Mouse (Mus musculus) MEL (cell line): Measurements from ENCODE around the gene Rnd2. TPM values are rescaled to one million over a fixed set of nuclear protein-coding genes. Genes with fewer than 3 reads are reported as not detected.

Source experiments
- DNase-seq: peaks from one replicate; pipeline ENCODE4 v3.0.0; 2011; ENCODE audit warnings: low read depth, low spot score
- H3K27ac ChIP-seq: 2 replicates; pipeline ENCODE4 v1.5.1; 2012; ENCODE audit warnings: low read depth, mild to moderate bottlenecking, control low read depth, low read length, moderate library complexity; ENCODE audit not compliant: control insufficient read depth
- H3K27me3 ChIP-seq, 2 experiments: fragments of 150-350 bp in 1 of 2; sonication (generic) in 1 of 2; 2 replicates each; pipeline ENCODE4 v1.6.1; 2012; ENCODE audit warnings: low read length in 2 of 2, mild to moderate bottlenecking in 2 of 2, improper control_type of control experiment in 1 of 2, moderate library complexity in 1 of 2; ENCODE audit not compliant: insufficient read depth in 2 of 2, control insufficient read depth in 1 of 2
- H3K36me3 ChIP-seq, 2 experiments: 2 replicates each; pipeline ENCODE4 v1.6.1; 2012 to 2014; ENCODE audit warnings: low read length in 2 of 2, improper control_type of control experiment in 1 of 2, inconsistent platforms in 1 of 2, mild to moderate bottlenecking in 1 of 2; ENCODE audit not compliant: insufficient read depth in 2 of 2, control insufficient read depth in 1 of 2
- H3K4me1 ChIP-seq, 2 experiments: fragments of 150-350 bp in 1 of 2; sonication (generic) in 1 of 2; 2 replicates each; pipeline ENCODE4 v1.6.1; 2012; ENCODE audit warnings: low read length in 2 of 2, improper control_type of control experiment in 1 of 2, mild to moderate bottlenecking in 1 of 2; ENCODE audit not compliant: insufficient read depth in 2 of 2, control insufficient read depth in 1 of 2
- H3K4me3 ChIP-seq, 2 experiments: fragments of 150-350 bp in 1 of 2; sonication (generic) in 1 of 2; 2 replicates each; pipeline ENCODE4 v1.5.1; 2012; ENCODE audit warnings: low read depth in 2 of 2, low read length in 2 of 2, mild to moderate bottlenecking in 2 of 2, moderate library complexity in 2 of 2, control low read depth in 1 of 2, improper control_type of control experiment in 1 of 2; ENCODE audit not compliant: control insufficient read depth in 1 of 2, insufficient read depth in 1 of 2
- H3K79me2 ChIP-seq: 2 replicates; pipeline ENCODE4 v1.6.1; 2012; ENCODE audit warnings: mild to moderate bottlenecking, low read length, moderate library complexity; ENCODE audit not compliant: control insufficient read depth, poor library complexity, insufficient read depth
- H3K9ac ChIP-seq: 2 replicates; pipeline ENCODE4 v1.6.1; 2012; ENCODE audit warnings: low read depth, mild to moderate bottlenecking, control low read depth, low read length, moderate library complexity; ENCODE audit not compliant: control insufficient read depth, poor library complexity, severe bottlenecking
- H3K9me3 ChIP-seq: fragments of 150-350 bp; sonication (generic); replicated peaks from 2 replicates; pipeline ENCODE4 v1.6.1; 2012; ENCODE audit warnings: mild to moderate bottlenecking, low read length, improper control_type of control experiment, moderate library complexity; ENCODE audit not compliant: insufficient read depth
- BHLHE40 ChIP-seq: IDR thresholded peaks from 2 replicates; pipeline ENCODE4 v1.6.1; 2012; ENCODE audit warnings: low read depth, mild to moderate bottlenecking, inconsistent platforms, low read length, improper control_type of control experiment, borderline replicate concordance
- CHD1 ChIP-seq: IDR thresholded peaks from 2 replicates; pipeline ENCODE4 v1.6.1; 2012; ENCODE audit warnings: low read depth, mild to moderate bottlenecking, inconsistent platforms, low read length, improper control_type of control experiment
- CHD2 ChIP-seq: IDR thresholded peaks from 2 replicates; pipeline ENCODE4 v1.6.1; 2011; ENCODE audit warnings: low read length, improper control_type of control experiment
- CTCF ChIP-seq, 3 experiments: IDR thresholded peaks in 2 of 3; conservative IDR thresholded peaks in 1 of 3; 2 replicates each; pipeline ENCODE4 v1.5.1; 2011 to 2012; ENCODE audit warnings: low read length in 3 of 3, low read depth in 2 of 3, mild to moderate bottlenecking in 2 of 3, improper control_type of control experiment in 1 of 3, inconsistent platforms in 1 of 3, mixed read lengths in 1 of 3, moderate library complexity in 1 of 3; ENCODE audit not compliant: control insufficient read depth in 1 of 3, insufficient read depth in 1 of 3, poor library complexity in 1 of 3, severe bottlenecking in 1 of 3
- E2F4 ChIP-seq: IDR thresholded peaks from 2 replicates; pipeline ENCODE4 v1.6.1; 2011; ENCODE audit warnings: low read depth, low read length, improper control_type of control experiment, borderline replicate concordance
- ELF1 ChIP-seq: IDR thresholded peaks from 2 replicates; pipeline ENCODE4 v1.6.1; 2014; ENCODE audit warnings: low read depth, mild to moderate bottlenecking, inconsistent platforms, low read length, improper control_type of control experiment, moderate library complexity
- EP300 ChIP-seq, 2 experiments: IDR thresholded peaks; 2 replicates each; pipeline ENCODE4 v1.6.1; 2011; ENCODE audit warnings: improper control_type of control experiment in 2 of 2, low read length in 2 of 2, low read depth in 1 of 2, mild to moderate bottlenecking in 1 of 2
- ETS1 ChIP-seq: IDR thresholded peaks from 2 replicates; pipeline ENCODE4 v1.6.1; 2012; ENCODE audit warnings: low read depth, mild to moderate bottlenecking, inconsistent platforms, low read length, improper control_type of control experiment, moderate library complexity
- GABPA ChIP-seq: IDR thresholded peaks from 2 replicates; pipeline ENCODE4 v1.6.1; 2012; ENCODE audit warnings: low read depth, mild to moderate bottlenecking, inconsistent platforms, low read length, improper control_type of control experiment, moderate library complexity
- GATA1 ChIP-seq: IDR thresholded peaks from 2 replicates; pipeline ENCODE4 v1.6.1; 2011; ENCODE audit warnings: low read depth, low read length, improper control_type of control experiment
- JUND ChIP-seq: IDR thresholded peaks from 2 replicates; pipeline ENCODE4 v1.6.1; 2011; ENCODE audit warnings: low read depth, mild to moderate bottlenecking, improper control_type of control experiment, low read length
- KAT2A ChIP-seq: conservative IDR thresholded peaks from 2 replicates; pipeline ENCODE4 v1.6.1; 2012; ENCODE audit warnings: low read depth, low read length, improper control_type of control experiment, inconsistent platforms
- MAFK ChIP-seq: IDR thresholded peaks from 2 replicates; pipeline ENCODE4 v1.6.1; 2011; ENCODE audit warnings: low read depth, mild to moderate bottlenecking, low read length, improper control_type of control experiment, borderline replicate concordance
- MAX ChIP-seq: IDR thresholded peaks from 2 replicates; pipeline ENCODE4 v1.6.1; 2011; ENCODE audit warnings: low read length, improper control_type of control experiment
- MAZ ChIP-seq: IDR thresholded peaks from 2 replicates; pipeline ENCODE4 v1.6.1; 2012; ENCODE audit warnings: low read depth, mild to moderate bottlenecking, inconsistent platforms, low read length, improper control_type of control experiment
- MEF2A ChIP-seq: IDR thresholded peaks from 2 replicates; pipeline ENCODE4 v1.6.1; 2014; ENCODE audit warnings: low read depth, mild to moderate bottlenecking, inconsistent platforms, low read length, improper control_type of control experiment; ENCODE audit not compliant: poor library complexity, insufficient replicate concordance, severe bottlenecking; ENCODE audit errors: extremely low read depth
- MXI1 ChIP-seq: IDR thresholded peaks from 2 replicates; pipeline ENCODE4 v1.6.1; 2011; ENCODE audit warnings: mild to moderate bottlenecking, low read depth, low read length, improper control_type of control experiment
- MYB ChIP-seq: IDR thresholded peaks from 2 replicates; pipeline ENCODE4 v1.6.1; 2011; ENCODE audit warnings: mild to moderate bottlenecking, low read depth, low read length, improper control_type of control experiment
- MYC ChIP-seq: IDR thresholded peaks from 2 replicates; pipeline ENCODE4 v1.6.1; 2011; ENCODE audit warnings: low read depth, mild to moderate bottlenecking, low read length, improper control_type of control experiment, moderate library complexity
- NELFE ChIP-seq: IDR thresholded peaks from 2 replicates; pipeline ENCODE4 v1.6.1; 2011; ENCODE audit warnings: low read depth, low read length, improper control_type of control experiment
- NRF1 ChIP-seq: IDR thresholded peaks from 2 replicates; pipeline ENCODE4 v1.6.1; 2014; ENCODE audit warnings: low read depth, mild to moderate bottlenecking, inconsistent platforms, low read length, improper control_type of control experiment, moderate library complexity; ENCODE audit not compliant: poor library complexity, insufficient read depth, severe bottlenecking
- POLR2A ChIP-seq, 2 experiments: IDR thresholded peaks; 2 replicates each; pipeline ENCODE4 v1.6.1; 2011 to 2012; ENCODE audit warnings: low read length in 2 of 2, mild to moderate bottlenecking in 2 of 2, control low read depth in 1 of 2, improper control_type of control experiment in 1 of 2, low read depth in 1 of 2, moderate library complexity in 1 of 2; ENCODE audit not compliant: control insufficient read depth in 1 of 2, insufficient read depth in 1 of 2, poor library complexity in 1 of 2
- POLR2AphosphoS5 ChIP-seq: IDR thresholded peaks from 2 replicates; pipeline ENCODE4 v1.6.1; 2012; ENCODE audit warnings: low read depth, borderline replicate concordance, mild to moderate bottlenecking, inconsistent platforms, low read length, moderate library complexity, mixed read lengths
- RAD21 ChIP-seq: IDR thresholded peaks from 2 replicates; pipeline ENCODE4 v1.6.1; 2011; ENCODE audit warnings: mild to moderate bottlenecking, low read depth, low read length, improper control_type of control experiment
- RCOR1 ChIP-seq: IDR thresholded peaks from 2 replicates; pipeline ENCODE4 v1.6.1; 2012; ENCODE audit warnings: low read depth, mild to moderate bottlenecking, inconsistent platforms, low read length, improper control_type of control experiment
- SIN3A ChIP-seq: IDR thresholded peaks from 2 replicates; pipeline ENCODE4 v1.6.1; 2012; ENCODE audit warnings: low read length, improper control_type of control experiment, inconsistent platforms
- TAL1 ChIP-seq: IDR thresholded peaks from 2 replicates; pipeline ENCODE4 v1.6.1; 2012; ENCODE audit warnings: mild to moderate bottlenecking, inconsistent platforms, low read length, moderate library complexity, mixed read lengths
- TBP ChIP-seq: IDR thresholded peaks from 2 replicates; pipeline ENCODE4 v1.8.0; 2011; ENCODE audit warnings: low read depth, low read length, improper control_type of control experiment
- TCF12 ChIP-seq: IDR thresholded peaks from 2 replicates; pipeline ENCODE4 v1.6.1; 2014; ENCODE audit warnings: low read depth, mild to moderate bottlenecking, inconsistent platforms, low read length, improper control_type of control experiment, moderate library complexity
- UBTF ChIP-seq: IDR thresholded peaks from 2 replicates; pipeline ENCODE4 v1.6.1; 2012; ENCODE audit warnings: low read depth, mild to moderate bottlenecking, inconsistent platforms, low read length, improper control_type of control experiment, moderate library complexity, borderline replicate concordance; ENCODE audit not compliant: insufficient read depth
- USF1 ChIP-seq: IDR thresholded peaks from 2 replicates; pipeline ENCODE4 v1.6.1; 2014; ENCODE audit warnings: low read depth, mild to moderate bottlenecking, inconsistent platforms, low read length, improper control_type of control experiment, moderate library complexity
- USF2 ChIP-seq, 2 experiments: IDR thresholded peaks; 2 replicates each; pipeline ENCODE4 v1.6.1; 2011 to 2012; ENCODE audit warnings: improper control_type of control experiment in 2 of 2, low read length in 2 of 2, borderline replicate concordance in 1 of 2, inconsistent platforms in 1 of 2, low read depth in 1 of 2, mild to moderate bottlenecking in 1 of 2; ENCODE audit not compliant: insufficient read depth in 1 of 2
- ZC3H11A ChIP-seq: IDR thresholded peaks from 2 replicates; pipeline ENCODE4 v1.6.1; 2012; ENCODE audit warnings: low read depth, mild to moderate bottlenecking, inconsistent platforms, low read length, improper control_type of control experiment
- ZKSCAN1 ChIP-seq: IDR thresholded peaks from 2 replicates; pipeline ENCODE4 v1.6.1; 2012; ENCODE audit warnings: low read depth, mild to moderate bottlenecking, inconsistent platforms, low read length, improper control_type of control experiment, moderate library complexity
- ZMIZ1 ChIP-seq: IDR thresholded peaks from 2 replicates; pipeline ENCODE4 v1.6.1; 2012; ENCODE audit warnings: low read depth, mild to moderate bottlenecking, inconsistent platforms, low read length, improper control_type of control experiment, moderate library complexity
- ZNF384 ChIP-seq: IDR thresholded peaks from 2 replicates; pipeline ENCODE4 v1.6.1; 2012; ENCODE audit warnings: low read depth, mild to moderate bottlenecking, inconsistent platforms, low read length, improper control_type of control experiment
- polyA plus RNA-seq, 2 experiments: library from polyadenylated mRNA; stranded (reverse) in 1 of 2; unstranded in 1 of 2; fragments of >175 nt in 1 of 2; fragments of >200 nt in 1 of 2; gene quantifications; 2 replicates each; pipeline versions ENCODE4 v1.2.1 to v1.2.4; 2012; ENCODE audit warnings: low replicate concordance in 2 of 2, low read depth in 1 of 2; ENCODE audit not compliant: insufficient read length in 2 of 2, insufficient read depth in 1 of 2, missing spikeins in 1 of 2
- total RNA-seq: library from RNA; depleted of rRNA; stranded (reverse); fragments of 300-350 nt; gene quantifications from 2 replicates; pipeline ENCODE4 v1.2.3, GENCODE M21; 2012

Rnd2 gene
- total and polyA plus RNA-seq, 3 experiments: 4.2 to 18.6 TPM; not detected in 1

DNA sequence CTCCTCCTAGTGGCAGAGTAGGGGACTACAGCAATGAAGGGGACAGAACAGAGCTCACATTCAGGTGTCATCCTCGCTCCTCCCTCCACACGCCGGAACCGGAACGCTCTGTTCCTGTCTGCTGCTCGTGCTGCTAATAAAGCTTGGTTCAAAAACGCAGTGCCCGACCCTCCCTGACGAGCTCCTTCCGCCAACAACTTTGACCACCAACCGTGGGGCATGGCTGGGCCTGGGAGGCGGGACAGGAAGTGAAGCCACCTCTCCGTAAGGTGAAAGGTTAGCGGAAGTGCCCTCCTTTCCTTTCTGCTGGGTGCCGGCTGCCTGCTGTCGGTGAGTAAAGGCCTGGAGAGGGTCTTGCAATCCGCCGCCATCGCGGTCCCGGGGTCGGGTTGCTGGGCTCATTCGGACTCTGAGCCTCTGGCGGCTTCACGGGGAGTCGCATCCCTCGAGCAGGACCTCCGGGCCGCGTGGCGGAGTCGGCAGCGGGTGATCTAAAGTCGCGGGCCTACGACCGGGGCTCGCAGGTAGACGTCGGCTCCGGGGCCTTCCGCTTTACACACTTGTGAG lies 22.6 kb upstream of the Rnd2 start, which contains the start of gene Rpl27:
Gene Rpl27, plus strand, starts transcription at position 172 of the 567 bp plus-strand sequence.
- peak within 1 kb of the TSS; percentile 89 to 93 for H3K4me3 ChIP-seq
- peaks cover 4 to 16% of the 10 kb centered on the region in 2 experiments; a peak in 3 of 4 replicates for H3K4me1 ChIP-seq
- peaks cover 19 to 20% of the 10 kb centered on the region in 2 experiments for H3K36me3 ChIP-seq
- H3K27ac ChIP-seq: peak within 1 kb of the TSS; percentile 81
- peaks cover 29% of the 10 kb centered on the region for H3K79me2 ChIP-seq
- H3K9ac ChIP-seq: peak within 1 kb of the TSS; percentile 91
- H3K9me3 ChIP-seq: no peaks in the 10 kb centered on the region
- peak; percentile 100 for DNase-seq
- no peaks in the 10 kb centered on the region for H3K27me3 ChIP-seq
- peak; percentile 72 for TF ChIP-seq RCOR1
- no peak for TF ChIP-seq USF2 (IDR thresholded peaks at IDR 0.05; ENCODE audit: borderline replicate concordance in 1 of 2, insufficient read depth in 1 of 2, low read depth in 1 of 2, low read length in 2 of 2)
- peak; percentile 59 for TF ChIP-seq RAD21
- no peak for TF ChIP-seq E2F4
- peak; percentile 99 for TF ChIP-seq NELFE
- TF ChIP-seq MAFK: no peak; the same call in 1 of the 2 replicates
- peak; percentile 64; the same call in 1 of the 2 replicates for TF ChIP-seq MEF2A
- TF ChIP-seq USF1: peak; percentile 69
- TF ChIP-seq MXI1: peak; percentile 97
- no peak for TF ChIP-seq CHD1
- TF ChIP-seq JUND: peak; percentile 69
- TF ChIP-seq UBTF: no peak
- TF ChIP-seq GABPA: peak; percentile 29; the same call in 1 of the 2 replicates
- TF ChIP-seq ZMIZ1: peak; percentile 96
- TF ChIP-seq ZKSCAN1: no peak
- TF ChIP-seq ETS1: peak; percentile 90
- peak; percentile 85 for TF ChIP-seq TCF12
- TF ChIP-seq TBP: peak; percentile 96
- TF ChIP-seq MAX: peak; percentile 96
- no peak for TF ChIP-seq ZC3H11A
- peak; percentile 82; the same call in 1 of the 2 replicates for TF ChIP-seq POLR2AphosphoS5
- TF ChIP-seq ELF1: peak; percentile 100
- TF ChIP-seq SIN3A: peak; percentile 99
- TF ChIP-seq EP300 (IDR thresholded peaks at IDR 0.05; ENCODE audit: low read depth in 1 of 2, low read length in 2 of 2): peak in 1 of 2 experiments; percentile 57; a peak in 2 of 4 replicates
- TF ChIP-seq BHLHE40: peak; percentile 50; the same call in 1 of the 2 replicates
- TF ChIP-seq MYB: no peak
- peak; percentile 55 for TF ChIP-seq NRF1
- TF ChIP-seq MYC: peak; percentile 99
- TF ChIP-seq CTCF (IDR thresholded peaks at IDR 0.05 in 2 of 3, conservative IDR thresholded peaks at IDR 0.05 in 1 of 3; ENCODE audit: control insufficient read depth in 1 of 3, insufficient read depth in 1 of 3, low read depth in 2 of 3, low read length in 3 of 3, poor library complexity in 1 of 3, severe bottlenecking in 1 of 3): peak; percentile 52 to 91 (median 78)
- no peak for TF ChIP-seq GATA1
- TF ChIP-seq MAZ: peak; percentile 86; the same call in 1 of the 2 replicates
- peak; percentile 99 for TF ChIP-seq KAT2A
- peak; percentile 83 for TF ChIP-seq ZNF384
- TF ChIP-seq TAL1: no peak
- peak; percentile 94 to 98 for TF ChIP-seq POLR2A (IDR thresholded peaks at IDR 0.05; ENCODE audit: control insufficient read depth in 1 of 2, insufficient read depth in 1 of 2, low read depth in 1 of 2, low read length in 2 of 2, poor library complexity in 1 of 2)
- TF ChIP-seq CHD2: peak; percentile 92
